Mouse (Mus musculus): ENCODE data around the gene Vwc2l. TPM values are rescaled to one million over a fixed set of nuclear protein-coding genes. Genes with fewer than 3 reads are reported as not detected.

The Vwc2l gene
- total RNA-seq, 2 experiments from 2014 or later = not detected

DNA sequence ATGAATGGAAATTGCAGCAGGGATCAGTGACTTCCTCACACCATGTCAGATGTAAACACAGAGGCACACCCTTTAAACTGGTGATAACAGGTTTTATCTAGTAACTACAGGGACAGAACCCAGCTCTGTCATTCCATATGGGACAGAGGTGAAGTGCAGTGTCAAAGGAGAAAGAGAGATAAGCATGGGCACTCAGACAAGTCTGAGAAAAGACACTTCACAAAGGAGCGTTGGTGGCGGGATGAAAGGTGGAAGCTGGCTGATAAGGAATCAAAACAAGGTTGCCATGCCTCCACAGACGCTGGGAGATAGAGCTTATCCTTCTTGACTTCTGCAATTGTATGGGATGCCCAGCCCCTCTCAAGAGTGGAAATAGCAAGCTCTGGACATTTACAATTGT, 176.8 kb downstream of the Vwc2l start:
- no peak for DNase-seq
- intact Hi-C loops (cut with DNase I; ENCODE audit: low total_unique reads) = no loop called here

DNA sequence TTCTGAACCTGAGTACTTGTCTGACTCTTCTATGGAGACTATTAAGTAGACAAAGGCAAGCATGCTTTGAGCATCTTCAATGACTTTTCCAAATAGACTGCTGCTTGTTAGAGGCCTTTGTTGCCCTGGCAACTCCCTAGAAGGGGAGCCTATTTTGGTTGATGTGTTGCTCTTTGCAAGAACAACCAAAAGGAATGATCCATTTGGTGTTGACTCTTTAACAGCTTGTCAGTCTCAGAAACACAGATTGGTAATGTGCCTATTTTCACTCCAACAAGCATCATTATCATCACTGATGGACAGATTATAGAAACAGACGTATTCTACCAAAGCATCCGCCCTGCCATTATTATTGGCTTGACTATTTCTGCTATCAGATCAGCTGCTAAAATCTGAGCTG, 181.9 kb downstream of the Vwc2l start:
- intact Hi-C loops (cut with DNase I; ENCODE audit: low total_unique reads) = no loop called here
- no peak for DNase-seq

DNA sequence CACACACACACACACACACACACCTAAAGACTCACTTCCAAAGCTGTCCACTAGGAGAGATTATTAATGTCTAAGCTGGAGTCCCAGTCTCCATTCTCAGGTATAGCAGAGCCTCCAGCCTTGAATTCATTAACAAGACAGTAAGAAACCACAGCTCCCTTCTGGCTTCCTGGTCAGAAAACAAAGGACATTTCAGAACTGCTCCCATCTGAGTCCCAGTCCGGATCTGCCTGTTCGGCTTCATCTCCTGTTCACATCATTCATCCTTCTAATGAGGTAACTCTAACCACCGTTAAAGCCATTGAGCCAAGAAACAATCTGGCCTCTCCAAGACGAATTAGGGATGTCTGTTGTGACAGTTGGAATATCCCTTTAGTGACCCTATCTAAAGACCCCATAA, 185.7 kb downstream of the Vwc2l start:
- no peak for DNase-seq
- intact Hi-C loops (cut with DNase I; ENCODE audit: low total_unique reads) = no loop called here

DNA sequence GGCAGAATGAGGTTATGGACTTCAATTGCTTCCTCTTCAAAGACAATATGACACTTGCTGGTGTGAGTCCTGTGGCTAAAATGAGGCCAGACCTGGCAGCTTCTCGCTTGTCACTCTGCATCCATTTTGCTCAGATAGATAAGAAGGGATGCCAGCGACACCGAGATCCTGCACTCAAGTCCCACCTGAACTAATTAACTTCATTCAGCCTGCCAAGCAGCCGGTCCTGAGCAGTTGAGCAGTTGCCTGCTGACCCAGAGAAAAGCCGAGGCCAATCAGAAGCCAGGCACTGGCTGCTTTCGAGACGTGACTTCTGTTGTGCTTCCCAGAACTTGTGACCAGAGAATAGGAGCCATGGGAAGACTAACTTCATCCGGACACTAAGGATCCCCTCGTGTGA, 187.6 kb downstream of the Vwc2l start:
- DNase-seq = no peak
- intact Hi-C loops (cut with DNase I; ENCODE audit: low total_unique reads) = no loop called here

DNA sequence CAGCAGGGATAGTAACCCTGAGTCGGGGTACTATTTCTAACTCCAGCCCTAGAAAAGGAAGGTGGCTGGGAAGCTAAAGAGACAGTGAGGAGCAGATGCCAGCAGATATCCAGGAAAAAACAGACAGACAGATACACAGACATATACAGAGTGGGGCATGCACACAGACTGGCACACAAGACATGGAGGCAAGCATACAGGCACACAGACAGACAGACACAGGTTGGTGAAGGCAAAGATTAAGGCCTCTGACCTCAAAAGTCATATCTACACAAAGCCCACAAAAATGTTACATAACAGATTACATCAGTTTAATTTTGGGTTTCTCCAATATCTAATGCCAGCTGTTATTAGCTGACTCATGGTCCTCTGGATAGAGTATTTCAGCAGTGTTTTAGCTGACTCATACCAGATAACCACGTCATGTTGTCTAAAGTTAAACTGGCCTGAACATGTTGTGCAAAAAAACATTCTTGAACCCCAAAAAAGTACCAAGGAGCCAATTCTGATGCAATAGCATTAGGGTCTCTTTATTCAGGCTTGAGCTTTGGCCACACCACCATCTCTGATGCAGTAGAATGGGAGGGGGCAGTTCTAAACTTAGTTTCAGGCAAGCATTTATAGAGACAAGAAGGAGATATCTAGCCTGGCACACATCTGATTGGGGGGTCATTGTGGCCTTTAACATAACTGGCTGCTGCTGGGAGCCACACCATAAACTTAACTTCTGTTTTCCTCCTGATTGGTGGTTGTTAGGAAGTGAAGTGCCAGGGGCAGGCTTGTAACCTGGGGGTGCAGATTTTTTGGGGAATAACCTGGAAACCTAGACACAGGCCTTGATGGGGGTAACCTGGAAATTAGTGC, 192.9 kb downstream of the Vwc2l start:
- intact Hi-C loops (cut with DNase I; ENCODE audit: low total_unique reads) = no loop called here
- DNase-seq = no peak

DNA sequence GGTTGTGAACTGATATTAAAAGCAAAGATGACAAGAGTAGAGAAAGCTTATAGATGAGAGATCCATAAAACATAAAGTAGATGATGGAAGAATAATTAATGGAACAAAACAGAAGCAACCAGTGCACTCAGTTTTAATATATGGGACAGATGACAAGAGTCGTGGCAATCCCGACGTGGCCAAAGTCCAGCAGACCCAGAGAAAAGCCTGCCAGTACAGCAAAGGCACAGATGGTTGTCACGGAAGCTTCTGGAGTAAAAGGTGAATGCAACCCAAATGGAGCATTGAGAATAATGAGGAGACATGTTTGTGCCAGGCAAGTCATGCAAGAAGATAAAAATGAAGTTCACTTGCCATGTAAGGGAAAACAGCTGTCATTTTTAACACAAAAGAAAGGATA, 207.5 kb downstream of the Vwc2l start:
- intact Hi-C loops (cut with DNase I; ENCODE audit: low total_unique reads) = no loop called here
- DNase-seq = no peak
